Mouse (Mus musculus) effector memory CD4-positive, alpha-beta T cell, adult 7 months (primary cell): ENCODE results near the gene Abi1. TPM values are rescaled to one million over a fixed set of nuclear protein-coding genes. Genes with fewer than 3 reads are reported as not detected.

Experiments
- polyA plus RNA-seq: library from polyadenylated mRNA; unstranded; fragments of 100-300 nt; shearing (Covaris generic); gene quantifications from one replicate; pipeline ENCODE4 v1.2.1, GENCODE M21; 2017

Abi1 gene
- polyA plus RNA-seq: 152 TPM

DNA sequence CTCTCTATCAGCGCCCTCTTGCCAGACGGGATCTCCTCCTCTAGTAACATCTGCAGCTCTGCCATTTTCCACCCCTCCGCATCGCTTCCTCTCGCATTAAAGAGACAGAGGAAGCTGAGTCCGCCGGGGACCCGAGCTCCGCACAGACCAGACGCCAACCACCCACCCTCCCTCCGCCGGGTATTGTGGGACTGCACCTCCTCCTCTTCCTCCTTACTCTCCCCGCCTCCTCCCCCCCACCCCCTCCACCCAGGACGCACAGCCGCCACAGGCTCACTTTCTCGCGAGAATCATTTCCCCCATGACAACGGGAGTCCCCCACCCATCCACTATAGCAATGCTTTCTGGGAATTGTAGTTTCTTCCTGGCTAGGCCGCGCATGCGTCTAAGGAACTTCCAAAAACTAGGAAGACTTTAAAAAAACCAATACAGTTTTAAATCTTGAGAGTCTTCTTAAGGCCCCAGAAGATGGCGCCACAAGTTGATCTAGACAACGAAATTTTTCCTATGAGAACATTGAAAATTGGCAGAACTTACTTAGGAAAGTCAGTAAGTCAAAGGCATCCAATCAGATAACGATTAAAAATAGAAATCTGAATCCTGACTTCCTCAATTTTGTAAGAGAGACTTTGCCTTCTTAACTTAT, at the start of gene Abi1:
Gene Abi1 (minus strand): TSS at position 241 of the 646 bp plus-strand sequence.

DNA sequence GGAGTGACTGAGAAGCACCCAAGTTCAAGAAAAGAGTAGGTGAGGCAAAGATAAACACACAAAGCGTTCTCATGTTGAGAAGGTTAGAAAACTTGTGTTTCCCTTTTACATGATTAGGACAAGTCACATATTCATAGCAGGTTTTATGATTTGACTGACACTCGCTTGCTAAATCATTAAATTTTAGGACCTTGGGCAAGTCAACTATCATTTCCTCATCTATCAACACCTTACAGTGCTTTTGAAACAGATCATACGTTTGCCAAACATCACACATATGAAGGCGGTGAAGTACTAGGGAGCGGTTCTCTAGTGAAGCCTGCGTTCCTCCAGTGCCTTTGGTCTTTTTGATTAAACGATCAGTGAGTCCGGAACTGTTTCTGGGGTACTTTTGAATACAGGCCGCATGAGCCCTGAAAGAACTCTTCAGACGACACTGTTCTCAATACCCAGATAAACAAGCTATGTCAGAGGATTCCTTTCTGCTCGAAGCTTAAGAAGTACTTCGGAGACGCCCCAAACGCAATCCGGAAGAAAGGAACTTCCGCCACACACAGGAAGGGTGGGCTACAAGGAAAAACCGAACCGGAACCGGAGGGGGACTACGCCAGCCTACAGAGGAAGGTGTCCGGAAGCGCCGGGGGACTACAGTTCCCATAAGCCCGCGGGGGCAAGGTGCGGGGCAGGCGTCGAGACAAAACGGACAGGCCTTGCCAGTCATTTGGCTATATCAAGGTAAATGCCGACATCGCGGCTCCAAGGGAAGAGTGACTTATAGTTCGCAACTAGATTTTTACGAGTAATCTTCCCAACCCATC, 27.7 kb upstream of the Abi1 start, which contains the start of gene Acbd5:
Gene Acbd5 (plus strand): TSS at position 616 of the 818 bp plus-strand sequence.

DNA sequence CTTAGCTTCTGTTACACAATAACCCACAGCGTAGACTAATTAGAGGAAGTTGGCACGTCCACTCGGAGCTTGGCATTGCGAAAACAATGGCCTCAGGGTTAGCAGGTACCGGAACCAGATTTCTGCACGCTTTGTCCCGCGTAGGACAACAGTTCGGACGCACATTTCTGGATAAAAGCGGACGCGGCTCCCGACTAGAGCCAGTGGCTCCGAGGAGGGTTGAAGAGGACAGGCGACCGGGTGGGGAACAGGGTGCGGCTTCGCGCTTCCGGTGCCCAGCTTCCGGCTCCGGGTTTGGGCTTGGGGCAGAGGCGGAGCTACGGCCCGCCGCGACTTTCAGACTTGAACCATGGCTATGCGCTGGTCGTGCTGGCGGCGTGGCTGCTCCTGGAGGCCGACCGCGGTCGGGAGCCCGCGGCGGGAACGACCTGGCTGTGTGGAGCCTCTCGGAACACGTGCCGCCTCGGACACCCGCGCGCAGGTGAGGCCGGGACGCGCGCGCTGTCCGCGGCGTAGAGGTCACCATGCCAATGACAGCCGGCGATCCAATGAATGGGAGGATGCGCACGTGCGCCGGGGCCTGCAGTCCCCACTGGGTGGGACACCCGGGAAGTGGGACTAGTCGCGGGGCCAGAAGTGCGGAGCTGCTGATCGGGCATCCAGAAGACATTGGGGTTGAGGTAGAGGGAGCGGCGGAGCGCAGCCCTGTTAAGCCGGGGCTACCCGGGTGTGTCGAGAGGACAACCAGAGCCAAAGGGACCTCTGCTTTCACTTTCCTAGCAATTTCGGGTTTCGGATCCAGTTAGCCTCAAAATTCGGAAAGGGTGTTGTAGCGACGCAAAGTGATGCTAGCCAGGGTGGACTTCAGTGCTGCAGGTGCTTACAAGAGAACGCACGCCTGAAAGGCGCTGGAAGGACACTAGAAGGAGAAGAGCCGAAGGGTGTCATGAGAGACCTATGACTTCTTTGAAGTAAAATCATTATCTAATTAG, 144.5 kb downstream of the Abi1 start, which contains the start of gene Pdss1:
Gene Pdss1 (plus strand): TSS at position 241 of the 992 bp plus-strand sequence.

Other genes starting within 250 kb of the Abi1 start
- gene Pdss1, start 144.7 kb downstream of the Abi1 start, polyA plus RNA-seq: 5.2 TPM
- gene Acbd5, start 27.9 kb upstream of the Abi1 start, polyA plus RNA-seq: 62.3 TPM
- 0.10 TPM for gene Mastl, start 115.8 kb upstream of the Abi1 start, polyA plus RNA-seq
- 64.6 TPM for gene Yme1l1, start 116.1 kb upstream of the Abi1 start, polyA plus RNA-seq
- not detected for gene 4931423N10Rik, start 167.2 kb upstream of the Abi1 start, polyA plus RNA-seq